Comparison of ENCODE assay signal across 8 mouse cellular contexts in the genomic region with DNA sequence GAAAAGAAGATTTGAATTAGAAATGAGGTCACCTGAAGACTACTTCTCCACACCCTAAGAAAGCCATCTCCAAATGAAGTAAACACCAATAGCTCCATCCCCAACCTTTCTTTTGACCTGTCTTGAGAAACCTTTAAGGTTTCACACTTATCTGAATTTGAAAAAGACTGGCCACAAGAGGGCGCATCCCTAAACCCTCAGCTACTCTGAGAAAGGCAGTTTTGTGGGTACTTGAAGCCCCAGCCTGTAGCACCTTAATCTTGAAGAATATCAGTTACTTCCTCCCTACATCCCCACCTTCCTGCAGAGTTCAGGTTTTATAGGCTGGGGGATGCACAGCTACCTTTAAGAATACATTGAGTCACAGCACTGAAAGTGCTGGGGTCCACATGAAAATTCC. TPM values are rescaled to one million over a fixed set of nuclear protein-coding genes. Genes with fewer than 3 reads are reported as not detected.
DNase-seq lines count a peak whose midpoint lies in the region; ATAC-seq lines count a peak whose summit lies in the region.

No protein-coding gene starts in this region.

- H3K36me3 ChIP-seq in lung, embryonic 16.5 days (ENCODE audit: control insufficient read depth, insufficient read depth, low read length) = no peaks in the 10 kb centered on the region
- H3K36me3 ChIP-seq in splenic B cell, adult 2 months (ENCODE audit: control insufficient read depth, insufficient read depth, low read length, poor library complexity, severe bottlenecking) = no peaks in the 10 kb centered on the region

- WGBS in lung, embryonic 16.5 days = 3% methylated on average over 1 of the region's 1 CpGs

- H3K9me3 ChIP-seq in lung, embryonic 16.5 days (ENCODE audit: control insufficient read depth, low read length) = no peaks in the 10 kb centered on the region

- no peak overlapping the region for H3K27ac ChIP-seq in lung, embryonic 16.5 days (ENCODE audit: low read length)

- no peak overlapping the region for H3K4me2 ChIP-seq in lung, embryonic 16.5 days (ENCODE audit: low read depth, low read length)

- H3K9ac ChIP-seq in lung, embryonic 16.5 days (ENCODE audit: low read length) = no peak overlapping the region

- H3K27me3 ChIP-seq in lung, embryonic 16.5 days (ENCODE audit: control insufficient read depth, insufficient read depth, low read depth, low read length) = no peaks in the 10 kb centered on the region
- no peaks in the 10 kb centered on the region for H3K27me3 ChIP-seq in splenic B cell, adult 2 months (ENCODE audit: control insufficient read depth, insufficient read depth, low read length, poor library complexity, severe bottlenecking)

- H3K4me3 ChIP-seq in lung, embryonic 16.5 days (ENCODE audit: low read length) = no peak overlapping the region

- DNase-seq in frontal cortex, postnatal 25 days (ENCODE audit: low spot score in 2 of 2) = no peak
- DNase-seq in right cerebral cortex, postnatal 10 days (ENCODE audit: low spot score in 2 of 2) = peak; percentile 50 to 72
- DNase-seq in right cerebral cortex, postnatal 36 days (ENCODE audit: low spot score in 2 of 2) = no peak
- DNase-seq in embryo, embryonic 10 days (ENCODE audit: low spot score) = peak; percentile 80
- peak; percentile 62 for DNase-seq in heart, postnatal 4 days
- peak; percentile 55 for DNase-seq in splenic B cell, adult 2 months (ENCODE audit: low read depth, low spot score)

- ATAC-seq in frontal cortex, adult (ENCODE audit: low TSS enrichment) = peak; percentile 20; the same call in 1 of the 2 replicates
- ATAC-seq in lung, embryonic 16.5 days (ENCODE audit: low read depth) = peak; percentile 32; the same call in 1 of the 2 replicates

- H3K4me1 ChIP-seq in lung, embryonic 16.5 days (replicated peaks; ENCODE audit: control insufficient read depth, insufficient read depth, low read length) = 0 out of 2 replicates have a peak, but pooled peaks cover 2% of the 10 kb centered on the region

RNA-seq across cellular contexts. Expression of a gene that starts 9.0 kb away (rescaled TPM):
- total RNA-seq in heart, postnatal 4 days (2021) = 10 to 100 TPM; 11.2 to 12.5 TPM
- 4.2 and 4.3 TPM in 2 replicates for polyA plus RNA-seq in lung, embryonic 16.5 days (2015; fragmentation: Nextera tagmentation; extraction: Ambion mirVana)

Comparison
In these comparisons a context has a peak if more than half of its experiments do, and no peak if none do; other contexts are left out.
1. DNase-seq: peak in right cerebral cortex, postnatal 10 days (2 of 2), embryo, embryonic 10 days (single experiment), heart, postnatal 4 days (single experiment) and splenic B cell, adult 2 months (single experiment); none in frontal cortex, postnatal 25 days (0 of 2) and right cerebral cortex, postnatal 36 days (0 of 2).